Mouse (Mus musculus) embryonic facial prominence, embryonic 10.5 days (tissue): Measurements from ENCODE around the gene Mid1. TPM values are rescaled to one million over a fixed set of nuclear protein-coding genes. Genes with fewer than 3 reads are reported as not detected.
"Not testable (repeated sequence)": the region's sequence is repeated elsewhere in the genome, so short reads cannot be mapped to it uniquely, and the experiment has no call there.

Experiments used
- DNase-seq: peaks from one replicate; pipeline ENCODE4 v3.0.0-alpha.2; 2017; ENCODE audit warnings: low spot score
- H3K27ac ChIP-seq: fragments of 300-500 bp; sonication (generic); replicated peaks from 2 replicates; pipeline ENCODE4 v1.5.1; 2016; ENCODE audit warnings: mild to moderate bottlenecking
- H3K27me3 ChIP-seq: fragments of 300-500 bp; sonication (generic); replicated peaks from 2 replicates; pipeline ENCODE4 v1.6.1; 2016; ENCODE audit warnings: low read depth, mild to moderate bottlenecking; ENCODE audit not compliant: poor library complexity, severe bottlenecking
- H3K36me3 ChIP-seq: fragments of 300-500 bp; sonication (generic); replicated peaks from 2 replicates; pipeline ENCODE4 v1.6.1; 2016; ENCODE audit warnings: mild to moderate bottlenecking, moderate library complexity
- H3K4me1 ChIP-seq: fragments of 300-500 bp; sonication (generic); 2 replicates; pipeline ENCODE4 v1.6.1; 2016
- H3K4me3 ChIP-seq: fragments of 300-500 bp; sonication (generic); 2 replicates; pipeline ENCODE4 v1.5.1; 2016; ENCODE audit warnings: mild to moderate bottlenecking, moderate library complexity
- H3K9me3 ChIP-seq: fragments of 300-500 bp; sonication (generic); 2 replicates; pipeline ENCODE4 v1.6.1; 2016; ENCODE audit warnings: mild to moderate bottlenecking
- WGBS: fragments of 180-500 bp; shearing (Covaris S2); methylation state at CpG from one replicate; pipeline ENCODE4 v1.1.7; 2016; 5-methylcytosine and 5-hydroxymethylcytosine counted together
- polyA plus RNA-seq: library from polyadenylated mRNA; unstranded; fragments of >200 nt; fragmentation: Nextera tagmentation; extraction: Ambion mirVana; gene quantifications from 2 replicates; pipeline ENCODE4 v1.2.1, GENCODE M21; 2016

Mid1 gene
- polyA plus RNA-seq, 1 experiment from 2014 or later: 18.6 TPM

DNA sequence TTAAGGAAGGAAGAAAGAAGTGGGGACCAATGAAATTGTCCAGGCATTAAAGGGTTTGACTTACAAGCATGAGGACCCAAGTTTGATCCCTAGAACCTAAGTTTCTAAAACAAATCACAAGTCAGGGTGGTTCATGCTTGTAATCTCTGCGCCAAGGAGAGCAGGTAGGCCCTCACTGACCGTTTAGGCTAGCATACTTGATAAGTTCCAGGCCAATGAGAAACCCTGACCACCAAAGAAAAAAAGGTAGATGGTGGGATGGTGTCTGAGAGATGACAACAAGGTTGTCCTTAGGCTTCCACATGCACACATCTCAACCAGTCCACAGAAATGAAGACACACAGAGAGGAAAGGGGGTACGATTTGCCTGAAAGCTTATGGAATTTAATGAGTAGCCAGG is 284.8 kb downstream of the Mid1 start:
- H3K27me3 ChIP-seq, DNase-seq: not testable (repeated sequence)
- peaks cover 51% of the 10 kb centered on the region for H3K36me3 ChIP-seq

DNA sequence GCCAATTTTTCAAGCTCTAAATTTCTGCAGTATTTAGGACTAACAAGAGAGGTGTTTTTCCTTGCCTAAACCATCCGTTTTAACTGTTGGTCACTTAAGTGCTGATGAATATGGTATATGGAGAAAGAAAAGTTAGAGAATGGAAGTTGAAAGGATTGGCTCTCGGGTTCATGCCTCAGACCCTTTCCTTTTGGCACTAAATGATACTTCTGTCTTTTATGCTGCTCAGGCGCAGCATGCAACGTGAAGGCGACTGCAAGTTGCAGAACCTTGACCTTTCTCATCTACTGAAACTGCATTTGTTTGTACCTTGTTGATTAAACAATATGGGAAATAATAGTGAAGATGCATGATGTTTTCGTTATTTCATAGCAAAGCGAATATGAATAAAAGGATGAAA is 285.5 kb downstream of the Mid1 start:
- H3K27ac ChIP-seq, H3K27me3 ChIP-seq, H3K4me1 ChIP-seq, H3K4me3 ChIP-seq, DNase-seq: not testable (repeated sequence)
- 90% methylated on average over 7 of the region's 7 CpGs for WGBS
- Histone ChIP-seq H3K9me3 (peaks cover 46% of the 10 kb centered on the region), H3K36me3 (peaks cover 59% of the 10 kb centered on the region)

More for the DNA sequence above, 284.8 kb downstream of the Mid1 start:
- H3K27ac ChIP-seq, H3K4me1 ChIP-seq, H3K4me3 ChIP-seq: not testable (repeated sequence)
- WGBS: 84% methylated on average over 3 of the region's 3 CpGs
- H3K9me3 ChIP-seq: peaks cover 38% of the 10 kb centered on the region

DNA sequence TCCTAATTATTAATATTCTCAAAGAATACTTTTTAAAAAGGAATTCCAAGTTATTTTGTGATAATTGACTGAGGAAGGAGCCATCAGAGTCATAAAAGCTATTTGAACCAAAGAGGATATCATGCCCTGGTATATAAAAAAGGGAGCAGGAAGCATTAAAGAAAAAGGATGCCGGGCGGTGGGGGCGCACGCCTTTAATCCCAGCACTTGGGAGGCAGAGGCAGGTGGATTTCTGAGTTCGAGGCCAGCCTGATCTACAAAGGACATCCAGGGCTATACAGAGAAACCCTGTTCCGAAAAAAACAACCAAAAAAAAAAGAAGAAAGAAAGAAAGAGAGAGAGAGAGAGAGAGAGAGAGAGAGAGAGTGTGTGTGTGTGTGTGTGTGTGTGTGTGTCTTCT is 286.6 kb downstream of the Mid1 start:
- WGBS: 87% methylated on average over 6 of the region's 6 CpGs
- peaks cover 53% of the 10 kb centered on the region for H3K9me3 ChIP-seq
- H3K36me3 ChIP-seq: peaks cover 66% of the 10 kb centered on the region

DNA sequence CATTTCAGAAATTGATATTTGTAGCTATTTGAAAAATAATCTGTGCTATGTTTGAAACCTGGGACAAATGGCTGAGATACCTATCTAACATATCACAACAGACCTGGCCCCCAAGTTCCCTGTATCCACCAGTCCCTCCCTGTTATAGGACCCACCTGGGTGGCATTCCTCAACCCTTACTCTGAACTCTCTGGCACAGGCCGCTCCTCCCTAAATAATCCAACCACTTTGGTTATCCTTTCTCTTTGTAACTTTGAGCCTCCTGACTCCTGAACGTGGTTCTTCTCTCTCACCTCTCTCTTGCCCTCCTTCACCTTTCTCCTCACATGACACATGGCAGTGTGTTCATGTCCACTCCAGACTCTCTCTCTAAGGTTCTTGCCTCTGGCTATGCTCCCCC is 287.1 kb downstream of the Mid1 start:
- WGBS: 81% methylated on average over 2 of the region's 2 CpGs
- Histone ChIP-seq H3K9me3 (peaks cover 58% of the 10 kb centered on the region), H3K36me3 (peaks cover 71% of the 10 kb centered on the region)
- H3K4me1 ChIP-seq, H3K27ac ChIP-seq, H3K27me3 ChIP-seq, H3K4me3 ChIP-seq, DNase-seq: not testable (repeated sequence)

More for the DNA sequence above, 286.6 kb downstream of the Mid1 start:
- H3K27me3 ChIP-seq, H3K27ac ChIP-seq, H3K4me1 ChIP-seq, H3K4me3 ChIP-seq, DNase-seq: not testable (repeated sequence)

DNA sequence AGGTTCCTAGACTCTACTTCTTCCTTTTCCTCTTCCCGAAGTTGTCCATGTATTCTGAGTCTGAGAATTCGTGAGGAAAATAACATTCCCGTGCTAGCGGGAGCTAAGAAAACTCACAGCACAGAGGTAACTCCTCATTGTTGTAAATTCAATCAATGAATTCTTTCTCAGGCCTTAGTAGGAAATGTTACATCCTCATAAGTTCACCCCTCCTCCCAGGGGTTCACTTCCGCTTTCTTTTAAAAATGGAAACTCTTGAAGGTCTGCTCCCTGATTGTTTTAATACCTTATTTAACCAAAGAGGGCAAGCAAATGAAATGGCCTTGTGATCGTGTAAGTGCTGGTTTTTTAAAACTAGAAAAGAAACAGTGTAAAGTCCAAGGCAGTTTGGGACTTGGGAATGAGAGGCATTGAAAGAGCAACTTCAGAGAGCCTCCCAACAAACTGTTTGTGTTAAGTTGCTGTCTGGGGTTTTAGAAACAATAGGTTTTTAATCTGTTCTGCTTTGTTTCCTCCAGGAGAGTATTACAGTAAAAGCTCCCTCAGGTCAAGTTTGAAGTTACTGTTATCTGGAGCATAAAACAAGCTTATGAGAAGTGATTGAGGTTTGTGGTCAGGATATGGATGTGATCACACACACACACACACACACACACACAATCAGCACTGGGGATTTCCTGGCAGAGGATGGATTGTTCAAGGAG is 287.9 kb downstream of the Mid1 start:
- Histone ChIP-seq H3K9me3 (peaks cover 64% of the 10 kb centered on the region), H3K36me3 (peaks cover 78% of the 10 kb centered on the region)
- H3K27ac ChIP-seq, H3K27me3 ChIP-seq, H3K4me3 ChIP-seq, H3K4me1 ChIP-seq, DNase-seq: not testable (repeated sequence)
- 78% methylated on average over 6 of the region's 6 CpGs for WGBS

DNA sequence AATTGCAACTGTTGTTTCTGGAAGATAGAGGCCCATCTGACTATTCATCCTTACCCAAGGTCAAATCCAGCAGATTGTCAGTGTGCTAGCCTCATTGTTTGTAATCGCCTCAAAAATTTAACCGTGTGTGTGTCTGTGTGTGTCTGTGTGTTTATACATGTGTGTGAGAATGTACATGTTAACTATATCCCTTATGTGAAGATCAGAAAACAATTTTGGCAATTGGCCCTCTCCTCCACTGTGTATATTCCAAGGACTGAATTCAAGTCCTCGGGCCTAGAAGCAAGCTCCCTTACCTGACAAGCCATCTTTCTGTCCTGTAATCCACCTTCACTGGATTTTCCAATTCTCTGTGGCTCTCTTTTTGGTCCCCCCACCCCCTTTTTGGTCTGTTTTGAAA is 288.8 kb downstream of the Mid1 start:
- Histone ChIP-seq H3K9me3 (peaks cover 73% of the 10 kb centered on the region), H3K36me3 (peaks cover 87% of the 10 kb centered on the region)
- H3K4me3 ChIP-seq, H3K4me1 ChIP-seq, DNase-seq, H3K27me3 ChIP-seq, H3K27ac ChIP-seq: not testable (repeated sequence)
- 63% methylated on average over 3 of the region's 3 CpGs for WGBS

DNA sequence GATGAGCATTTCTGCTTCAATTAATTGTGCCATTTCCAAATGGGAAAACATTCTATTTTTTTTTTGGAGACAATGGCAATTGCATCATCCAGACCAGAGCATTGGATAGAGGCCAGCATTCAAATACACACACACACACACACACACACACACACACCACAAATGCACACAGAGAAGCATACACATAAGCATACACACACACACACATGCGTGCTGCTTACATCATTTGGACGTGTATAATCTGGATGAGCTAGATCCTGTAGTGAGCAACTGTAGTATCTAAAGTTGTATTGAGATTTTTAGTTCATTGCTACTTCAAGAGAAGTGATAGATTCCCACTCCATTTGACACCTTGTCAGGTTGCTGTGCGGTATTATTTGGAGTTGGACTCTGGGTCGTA is 289.5 kb downstream of the Mid1 start:
- not testable (repeated sequence) for H3K4me1 ChIP-seq, DNase-seq, H3K27ac ChIP-seq, H3K27me3 ChIP-seq, H3K4me3 ChIP-seq
- WGBS: 68% methylated on average over 4 of the region's 4 CpGs
- peaks cover 79% of the 10 kb centered on the region for H3K9me3 ChIP-seq
- H3K36me3 ChIP-seq: peaks cover 91% of the 10 kb centered on the region

DNA sequence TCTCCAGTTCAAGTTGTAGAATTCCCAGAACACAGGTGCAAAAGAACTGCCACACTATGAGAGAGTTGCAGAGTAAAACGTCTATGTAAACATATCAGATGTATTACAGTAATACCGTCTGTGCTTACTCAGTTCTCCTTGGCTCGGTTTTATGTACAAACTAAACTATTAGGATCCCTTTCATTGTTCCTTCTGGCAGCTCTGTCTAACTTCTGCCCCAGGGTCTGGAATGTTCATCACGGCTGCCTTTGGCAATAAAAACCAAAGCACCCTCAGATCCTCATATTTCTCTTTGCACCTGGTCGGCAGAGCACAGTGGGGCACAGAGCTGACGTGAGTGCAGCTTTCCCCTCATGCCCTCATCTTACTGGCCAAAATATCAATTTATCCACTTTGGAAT is 290.0 kb downstream of the Mid1 start:
- H3K4me1 ChIP-seq, H3K4me3 ChIP-seq, DNase-seq, H3K27me3 ChIP-seq, H3K27ac ChIP-seq: not testable (repeated sequence)
- peaks cover 91% of the 10 kb centered on the region for H3K36me3 ChIP-seq
- H3K9me3 ChIP-seq: peaks cover 80% of the 10 kb centered on the region
- WGBS: 79% methylated on average over 6 of the region's 6 CpGs

DNA sequence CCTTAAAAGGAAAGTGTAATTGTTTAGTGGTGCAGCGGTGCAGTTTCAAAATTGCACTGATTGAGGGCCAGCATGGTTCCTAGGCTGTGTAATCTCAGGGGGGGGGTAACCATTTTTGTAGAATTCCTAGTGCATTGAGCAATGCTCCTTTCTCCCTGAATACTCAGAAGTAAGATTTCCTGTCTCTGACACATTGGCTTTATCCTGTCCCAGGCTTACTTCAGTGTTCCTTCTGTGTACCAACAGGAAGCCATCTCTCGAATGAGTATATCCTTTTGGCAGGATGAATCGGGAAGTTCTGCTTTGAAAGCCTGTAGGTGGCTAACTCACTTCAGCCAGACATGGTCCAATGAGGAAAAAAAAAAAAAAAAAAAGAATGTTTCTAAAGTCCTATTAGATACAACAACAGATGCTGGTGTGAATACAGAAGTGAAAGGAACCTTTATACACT is 290.7 kb downstream of the Mid1 start:
- not testable (repeated sequence) for H3K27me3 ChIP-seq, H3K27ac ChIP-seq, H3K4me3 ChIP-seq, DNase-seq, H3K4me1 ChIP-seq
- WGBS: 86% methylated on average over 3 of the region's 3 CpGs
- Histone ChIP-seq H3K36me3 (peaks cover 91% of the 10 kb centered on the region), H3K9me3 (peaks cover 83% of the 10 kb centered on the region)

DNA sequence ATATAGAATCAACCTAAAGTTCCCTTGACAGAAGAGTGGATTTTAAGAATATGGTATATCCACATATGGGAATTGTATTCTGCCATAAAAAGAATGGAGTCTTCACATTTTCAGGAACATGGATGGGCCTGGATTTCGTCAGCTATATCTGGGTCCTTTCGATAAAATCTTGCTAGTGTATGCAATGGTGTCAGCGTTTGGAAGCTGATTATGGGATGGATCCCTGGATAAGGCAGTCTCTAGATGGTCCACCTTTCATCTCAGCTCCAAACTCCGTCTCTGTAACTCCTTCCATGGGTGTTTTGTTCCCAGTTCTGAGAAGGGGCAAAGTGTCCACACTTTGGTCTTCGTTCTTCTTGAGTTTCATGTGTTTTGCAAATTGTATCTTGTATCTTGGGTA is 291.3 kb downstream of the Mid1 start:
- 69% methylated on average over 5 of the region's 5 CpGs for WGBS
- not testable (repeated sequence) for H3K27ac ChIP-seq, H3K4me1 ChIP-seq, H3K4me3 ChIP-seq, H3K27me3 ChIP-seq, DNase-seq
- Histone ChIP-seq H3K9me3 (peaks cover 88% of the 10 kb centered on the region), H3K36me3 (peaks cover 93% of the 10 kb centered on the region)

DNA sequence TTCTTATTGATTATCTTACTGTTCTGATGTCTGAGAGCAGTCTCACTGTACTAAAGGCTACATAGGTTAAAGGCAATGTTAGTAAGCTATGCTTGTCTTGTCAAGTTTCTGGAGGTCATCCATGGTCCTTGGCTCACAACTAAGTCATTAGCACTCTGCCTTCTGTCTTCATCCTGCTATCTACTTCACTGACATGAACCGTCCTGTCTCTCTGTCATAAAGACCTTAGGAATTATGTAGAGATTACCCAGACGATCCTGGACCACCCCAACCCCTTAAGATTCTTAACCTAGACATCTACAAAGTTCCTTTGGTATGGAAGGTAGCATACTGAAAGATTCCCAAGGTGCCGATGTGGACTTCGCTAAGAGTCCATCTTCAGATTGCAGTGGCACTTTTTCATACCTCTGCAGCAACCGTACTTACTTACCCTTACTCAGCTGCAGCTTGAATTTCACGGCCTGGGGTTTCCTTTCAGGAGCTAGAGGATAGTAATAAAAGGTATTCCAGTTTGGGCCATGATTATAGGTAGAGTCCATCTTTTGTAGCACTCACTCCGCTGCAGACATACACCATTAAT is 292.9 kb downstream of the Mid1 start:
- not testable (repeated sequence) for H3K4me1 ChIP-seq, H3K27ac ChIP-seq, H3K27me3 ChIP-seq, DNase-seq, H3K4me3 ChIP-seq
- Histone ChIP-seq H3K9me3 (peaks cover 89% of the 10 kb centered on the region), H3K36me3 (peaks cover 93% of the 10 kb centered on the region)
- 92% methylated on average over 7 of the region's 7 CpGs for WGBS

DNA sequence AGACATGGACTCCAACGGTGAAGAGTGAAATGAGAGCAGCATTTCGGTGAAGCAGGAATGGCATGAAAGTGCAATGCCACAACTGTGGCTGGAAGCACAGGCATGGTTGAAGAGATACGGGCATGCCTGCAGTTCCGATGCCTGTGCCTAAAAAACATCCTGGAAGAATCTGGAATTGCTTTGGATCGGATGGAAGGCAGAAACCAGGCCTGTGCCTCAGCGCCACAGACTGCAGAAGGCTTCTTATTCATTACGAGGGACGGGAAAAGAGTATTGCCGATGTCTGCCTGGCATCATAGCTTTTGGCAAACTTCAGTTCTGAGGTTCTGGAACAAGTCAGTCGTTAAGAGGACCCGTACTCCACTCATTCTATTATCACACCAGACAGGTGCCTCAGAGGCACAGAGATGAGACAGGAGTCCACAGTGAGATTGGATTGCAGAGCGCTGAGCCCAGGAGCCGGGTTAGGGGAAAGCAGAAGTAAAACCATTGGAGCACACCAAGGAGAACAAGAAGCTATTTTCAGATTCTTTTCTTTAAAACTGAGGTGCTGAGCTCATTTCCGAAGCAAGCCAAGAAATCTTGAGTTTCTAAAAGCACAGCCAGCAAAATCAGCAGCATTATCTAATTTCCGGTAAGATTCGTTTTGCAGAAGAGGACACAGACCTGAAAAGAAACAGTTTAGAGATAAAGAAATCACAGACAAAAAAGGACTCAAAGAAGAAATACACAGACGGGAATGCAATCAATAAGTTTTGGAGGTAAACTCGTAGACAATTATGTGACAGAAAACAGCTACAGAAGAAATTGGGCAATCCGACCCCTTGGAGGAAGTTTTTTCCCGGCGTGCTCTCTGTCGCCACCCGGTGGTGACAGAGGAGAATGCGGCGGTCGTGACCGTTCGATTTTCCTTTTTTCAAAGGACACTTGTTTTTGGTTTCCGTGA is 293.7 kb downstream of the Mid1 start:
- H3K27ac ChIP-seq, H3K27me3 ChIP-seq, H3K4me1 ChIP-seq, H3K4me3 ChIP-seq: not testable (repeated sequence)
- peak; percentile 87 for DNase-seq
- Histone ChIP-seq H3K36me3 (peaks cover 93% of the 10 kb centered on the region), H3K9me3 (peaks cover 91% of the 10 kb centered on the region)
- WGBS: 72% methylated on average over 29 of the region's 29 CpGs
